Mouse (Mus musculus) retina, embryonic 14.5 days (tissue): Measurements from ENCODE around the gene Abhd8.
"Not testable (repeated sequence)": the region's sequence is repeated elsewhere in the genome, so short reads cannot be mapped to it uniquely, and the experiment has no call there.

Experiments
- DNase-seq: peaks from one replicate; pipeline ENCODE4 v3.0.0-alpha.2; 2015; ENCODE audit warnings: low spot score

The Abhd8 gene

GRCm38 (mm10) chr8:71460716-71461115 lies 2.7 kb downstream of the Abhd8 start:
- DNase-seq = no peak

- DNase-seq = no peak
Observed at GRCm38 (mm10) chr8:71457659-71458270, 5.7 kb downstream of the Abhd8 start.

GRCm38 (mm10) chr8:71456906-71457305 lies 6.5 kb downstream of the Abhd8 start:
- no peak for DNase-seq

- no peak for DNase-seq
Observed at GRCm38 (mm10) chr8:71454668-71455067, 8.8 kb downstream of the Abhd8 start.

- no peak for DNase-seq
Observed at GRCm38 (mm10) chr8:71452669-71453068, 10.8 kb downstream of the Abhd8 start.

GRCm38 (mm10) chr8:71451777-71452176 lies 11.7 kb downstream of the Abhd8 start:
- DNase-seq = no peak

- DNase-seq = no peak
Observed at GRCm38 (mm10) chr8:71451337-71451736, 12.1 kb downstream of the Abhd8 start.

- no peak for DNase-seq
Observed at GRCm38 (mm10) chr8:71445096-71445495, 18.4 kb downstream of the Abhd8 start.

- peak; percentile 91 for DNase-seq
Observed at GRCm38 (mm10) chr8:71441404-71441803, 22.1 kb downstream of the Abhd8 start.

GRCm38 (mm10) chr8:71437041-71437440 lies 26.4 kb downstream of the Abhd8 start:
- no peak for DNase-seq

GRCm38 (mm10) chr8:71432935-71433334 lies 30.5 kb downstream of the Abhd8 start:
- DNase-seq = not testable (repeated sequence)

- no peak for DNase-seq
Observed at GRCm38 (mm10) chr8:71422121-71422520, 41.3 kb downstream of the Abhd8 start.

GRCm38 (mm10) chr8:71411535-71412273 lies 51.8 kb downstream of the Abhd8 start:
- DNase-seq = no peak

GRCm38 (mm10) chr8:71408231-71408630 lies 55.2 kb downstream of the Abhd8 start:
- no peak for DNase-seq

- DNase-seq = no peak
Observed at GRCm38 (mm10) chr8:71407441-71407840, 56.0 kb downstream of the Abhd8 start.
